Mouse (Mus musculus): ENCODE measurements around the gene Lrtm1. TPM values are rescaled to one million over a fixed set of nuclear protein-coding genes. Genes with fewer than 3 reads are reported as not detected.

The Lrtm1 gene
- polyA plus RNA-seq, 1 experiment = not detected

DNA sequence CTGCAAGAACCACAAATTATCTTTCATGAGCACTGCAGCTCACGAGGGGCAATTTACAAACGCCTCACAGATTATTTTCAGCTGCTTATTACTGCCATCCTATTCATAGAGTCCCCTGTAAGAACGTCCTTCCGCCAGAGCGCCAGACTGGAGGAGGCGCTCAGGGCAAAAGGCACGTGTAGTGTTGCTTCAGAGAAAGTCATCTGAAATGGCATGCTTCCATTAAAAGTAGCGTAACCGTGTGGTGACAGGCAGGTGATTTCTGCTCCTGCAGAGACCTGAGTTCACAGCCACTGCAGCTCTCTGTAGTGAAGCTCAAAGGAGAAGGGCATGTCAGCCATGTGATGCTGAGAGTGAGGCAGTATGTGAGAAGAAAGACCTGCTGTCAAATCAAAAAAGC lies 12.5 kb downstream of the Lrtm1 start:
- no peaks in the 10 kb centered on the region for H3K36me3 ChIP-seq (ENCODE audit: control insufficient read depth, insufficient read depth, low read length)
- DNase-seq (ENCODE audit: low read depth in 1 of 2, low spot score in 2 of 2) = no peak
- H3K4me1 ChIP-seq (ENCODE audit: control insufficient read depth, insufficient read depth, insufficient read length) = no peaks in the 10 kb centered on the region
- WGBS = 80% methylated on average over 9 of the region's 9 CpGs
- no peak overlapping the region for H3K4me3 ChIP-seq (ENCODE audit: extremely low read depth, insufficient read depth, insufficient read length)
- H3K27me3 ChIP-seq (ENCODE audit: control insufficient read depth, insufficient read depth, low read length) = no peaks in the 10 kb centered on the region
- H3K27ac ChIP-seq (ENCODE audit: insufficient read depth, low read length) = no peak overlapping the region
- TF ChIP-seq CTCF (IDR thresholded peaks at IDR 0.05; ENCODE audit: extremely low read depth, insufficient read depth, insufficient read length, insufficient replicate concordance) (no peak), POLR2A (IDR thresholded peaks at IDR 0.05; ENCODE audit: low read depth, low read length) (no peak)

DNA sequence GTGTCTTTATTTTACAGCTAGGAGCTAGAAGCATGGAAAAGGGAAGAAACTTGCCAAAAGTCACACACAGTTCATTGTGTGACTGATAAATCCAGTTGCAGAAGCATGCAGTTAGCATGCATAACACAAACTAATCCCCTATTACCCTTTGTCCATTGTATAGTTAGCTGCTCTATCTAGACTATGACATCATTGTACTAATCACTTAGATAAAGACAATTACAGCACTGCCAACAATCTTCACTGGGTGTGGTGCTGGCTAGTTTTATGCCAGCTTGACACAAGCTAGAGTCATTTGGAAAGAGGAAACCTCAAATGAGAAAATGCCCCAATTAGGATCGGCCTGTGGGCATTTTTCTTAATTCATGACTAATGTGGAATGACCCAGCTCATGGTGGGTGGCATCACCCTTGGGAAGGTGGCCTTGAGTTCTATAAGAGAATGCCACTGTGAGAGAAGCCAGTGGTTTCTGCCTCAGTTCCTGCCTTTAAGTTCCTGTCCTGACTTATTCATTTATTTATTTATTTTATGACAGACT lies 13.9 kb downstream of the Lrtm1 start:
- DNase-seq (ENCODE audit: low read depth in 1 of 2, low spot score in 2 of 2) = no peak
- Histone ChIP-seq H3K27me3 (ENCODE audit: control insufficient read depth, insufficient read depth, low read length) (no peaks in the 10 kb centered on the region), H3K27ac (ENCODE audit: insufficient read depth, low read length) (no peak overlapping the region), H3K4me1 (ENCODE audit: control insufficient read depth, insufficient read depth, insufficient read length) (no peaks in the 10 kb centered on the region), H3K36me3 (ENCODE audit: control insufficient read depth, insufficient read depth, low read length) (no peaks in the 10 kb centered on the region), H3K4me3 (ENCODE audit: extremely low read depth, insufficient read depth, insufficient read length) (no peak overlapping the region)
- 86% methylated on average over 1 of the region's 1 CpGs for WGBS
- TF ChIP-seq POLR2A (IDR thresholded peaks at IDR 0.05; ENCODE audit: low read depth, low read length) (no peak), CTCF (IDR thresholded peaks at IDR 0.05; ENCODE audit: extremely low read depth, insufficient read depth, insufficient read length, insufficient replicate concordance) (no peak)

DNA sequence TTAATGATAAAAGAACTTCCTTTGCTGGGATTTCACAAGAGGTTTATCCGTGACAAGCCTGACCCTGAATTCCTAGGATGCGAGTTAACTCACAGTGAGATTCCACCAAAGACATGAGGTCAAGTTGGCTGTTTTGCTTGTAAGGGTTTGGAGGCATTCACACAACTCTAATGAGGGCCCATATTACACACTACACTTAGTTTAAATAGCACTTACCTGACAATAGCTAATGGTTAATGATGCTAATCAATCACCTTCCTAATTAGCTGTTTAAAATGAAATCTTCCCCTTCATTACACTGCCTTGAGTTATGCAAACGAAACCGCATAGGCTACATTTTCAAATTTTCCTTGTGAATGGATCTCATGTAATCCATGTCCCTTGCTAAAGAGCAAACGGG lies 20.2 kb downstream of the Lrtm1 start:
- no peak for DNase-seq (ENCODE audit: low read depth in 1 of 2, low spot score in 2 of 2)
- H3K4me1 ChIP-seq (ENCODE audit: control insufficient read depth, insufficient read depth, insufficient read length) = no peaks in the 10 kb centered on the region
- H3K36me3 ChIP-seq (ENCODE audit: control insufficient read depth, insufficient read depth, low read length) = no peaks in the 10 kb centered on the region
- WGBS = 90% methylated on average over 5 of the region's 5 CpGs
- TF ChIP-seq CTCF (IDR thresholded peaks at IDR 0.05; ENCODE audit: extremely low read depth, insufficient read depth, insufficient read length, insufficient replicate concordance) (no peak), POLR2A (IDR thresholded peaks at IDR 0.05; ENCODE audit: low read depth, low read length) (no peak)
- no peak overlapping the region for H3K4me3 ChIP-seq (ENCODE audit: extremely low read depth, insufficient read depth, insufficient read length)
- no peaks in the 10 kb centered on the region for H3K27me3 ChIP-seq (ENCODE audit: control insufficient read depth, insufficient read depth, low read length)
- no peak overlapping the region for H3K27ac ChIP-seq (ENCODE audit: insufficient read depth, low read length)

DNA sequence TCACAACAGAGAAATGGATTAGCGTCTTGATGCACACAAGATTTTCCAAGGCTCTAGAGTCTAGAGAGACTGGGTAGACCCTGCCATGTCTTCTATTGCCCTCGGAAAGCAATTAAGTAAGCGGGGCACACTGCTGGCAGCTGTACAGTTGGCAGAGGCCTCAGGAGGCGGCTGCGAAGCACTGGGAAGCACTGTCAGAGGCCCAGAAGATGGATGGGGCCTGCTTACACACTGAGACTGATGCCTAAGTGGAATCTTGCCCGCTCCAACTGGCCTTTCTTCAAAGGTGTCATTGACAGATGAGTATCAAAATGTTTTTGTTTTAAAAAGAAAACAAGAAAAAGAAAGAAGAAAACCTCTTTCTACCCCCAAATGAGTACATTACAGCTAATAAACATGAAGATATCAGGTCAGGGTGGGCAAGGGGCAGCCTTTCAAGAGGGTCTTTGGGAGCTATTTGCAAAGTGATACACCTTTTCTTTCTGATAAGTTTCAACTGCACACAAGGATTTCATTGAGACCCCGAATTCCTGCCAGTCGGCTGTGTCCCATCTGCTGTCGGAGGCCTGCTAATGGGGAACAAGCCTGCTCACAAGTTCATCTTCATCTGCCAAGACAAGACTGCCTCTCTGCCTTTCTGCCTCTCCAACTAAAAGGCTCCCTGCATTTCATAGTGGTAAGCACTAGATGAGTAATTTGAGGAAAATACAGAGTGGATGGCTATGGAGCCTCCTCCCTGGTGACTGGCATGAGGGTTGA lies 22.8 kb downstream of the Lrtm1 start:
- no peaks in the 10 kb centered on the region for H3K27me3 ChIP-seq (ENCODE audit: control insufficient read depth, insufficient read depth, low read length)
- DNase-seq (ENCODE audit: low read depth in 1 of 2, low spot score in 2 of 2) = no peak
- no peaks in the 10 kb centered on the region for H3K4me1 ChIP-seq (ENCODE audit: control insufficient read depth, insufficient read depth, insufficient read length)
- 85% methylated on average over 9 of the region's 9 CpGs for WGBS
- H3K36me3 ChIP-seq (ENCODE audit: control insufficient read depth, insufficient read depth, low read length) = no peaks in the 10 kb centered on the region
- no peak overlapping the region for H3K27ac ChIP-seq (ENCODE audit: insufficient read depth, low read length)
- no peak overlapping the region for H3K4me3 ChIP-seq (ENCODE audit: extremely low read depth, insufficient read depth, insufficient read length)
- no peak for TF ChIP-seq POLR2A (IDR thresholded peaks at IDR 0.05; ENCODE audit: low read depth, low read length)
- TF ChIP-seq CTCF (IDR thresholded peaks at IDR 0.05; ENCODE audit: extremely low read depth, insufficient read depth, insufficient read length, insufficient replicate concordance) = no peak

DNA sequence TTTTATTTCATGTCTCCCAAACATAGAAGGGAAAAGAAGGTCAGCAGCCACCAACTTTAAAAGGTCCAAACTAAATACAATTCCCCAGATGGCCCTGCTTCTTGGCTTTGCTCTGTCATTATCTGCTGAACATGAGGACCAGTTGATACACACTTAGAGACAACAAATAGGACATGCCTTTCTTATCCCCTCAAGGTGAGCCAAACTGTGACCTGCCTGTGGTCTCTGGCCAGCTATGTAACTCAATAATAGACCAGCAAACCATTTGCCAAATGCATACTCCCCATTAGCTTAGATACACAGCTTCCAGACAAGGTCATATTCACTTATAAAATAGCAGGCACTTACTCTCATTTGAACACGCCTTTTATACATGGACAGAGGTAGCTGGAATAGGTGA lies 23.5 kb downstream of the Lrtm1 start:
- Histone ChIP-seq H3K27ac (ENCODE audit: insufficient read depth, low read length) (no peak overlapping the region), H3K4me3 (ENCODE audit: extremely low read depth, insufficient read depth, insufficient read length) (no peak overlapping the region), H3K36me3 (ENCODE audit: control insufficient read depth, insufficient read depth, low read length) (no peaks in the 10 kb centered on the region), H3K27me3 (ENCODE audit: control insufficient read depth, insufficient read depth, low read length) (no peaks in the 10 kb centered on the region), H3K4me1 (ENCODE audit: control insufficient read depth, insufficient read depth, insufficient read length) (no peaks in the 10 kb centered on the region)
- TF ChIP-seq CTCF (IDR thresholded peaks at IDR 0.05; ENCODE audit: extremely low read depth, insufficient read depth, insufficient read length, insufficient replicate concordance) (no peak), POLR2A (IDR thresholded peaks at IDR 0.05; ENCODE audit: low read depth, low read length) (no peak)
- WGBS = 88% methylated on average over 1 of the region's 1 CpGs
- no peak for DNase-seq (ENCODE audit: low read depth in 1 of 2, low spot score in 2 of 2)

DNA sequence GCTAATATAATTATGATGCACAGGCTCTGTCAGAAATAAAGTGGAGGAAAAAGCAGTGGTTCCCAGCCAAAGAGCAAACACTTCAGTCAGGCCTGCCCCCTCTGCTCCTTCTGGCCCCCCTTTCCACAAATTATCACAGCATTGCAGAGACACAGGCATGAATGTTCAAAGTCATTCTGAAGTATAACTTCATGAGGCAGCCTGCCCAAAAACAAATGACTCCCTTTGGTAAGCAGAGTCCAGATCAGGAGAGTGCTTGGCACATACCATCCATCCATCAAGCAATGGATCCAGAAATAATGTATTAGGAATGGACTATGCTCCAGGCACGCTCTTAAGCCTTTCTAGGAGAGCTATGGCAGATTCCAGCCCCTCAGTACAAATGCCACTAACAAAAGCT lies 24.3 kb downstream of the Lrtm1 start:
- DNase-seq (ENCODE audit: low read depth in 1 of 2, low spot score in 2 of 2) = no peak
- Histone ChIP-seq H3K27ac (ENCODE audit: insufficient read depth, low read length) (no peak overlapping the region), H3K36me3 (ENCODE audit: control insufficient read depth, insufficient read depth, low read length) (no peaks in the 10 kb centered on the region), H3K4me3 (ENCODE audit: extremely low read depth, insufficient read depth, insufficient read length) (no peak overlapping the region), H3K4me1 (ENCODE audit: control insufficient read depth, insufficient read depth, insufficient read length) (no peaks in the 10 kb centered on the region), H3K27me3 (ENCODE audit: control insufficient read depth, insufficient read depth, low read length) (no peaks in the 10 kb centered on the region)
- TF ChIP-seq POLR2A (IDR thresholded peaks at IDR 0.05; ENCODE audit: low read depth, low read length) (no peak), CTCF (IDR thresholded peaks at IDR 0.05; ENCODE audit: extremely low read depth, insufficient read depth, insufficient read length, insufficient replicate concordance) (no peak)
- 53% methylated on average over 1 of the region's 1 CpGs for WGBS

Measured in spleen, adult 2 months (tissue).